Mouse (Mus musculus) lung, adult 2 months (tissue): ENCODE data around the gene Mark3. TPM values are rescaled to one million over a fixed set of nuclear protein-coding genes. Genes with fewer than 3 reads are reported as not detected.
"Not testable (repeated sequence)": the region's sequence is repeated elsewhere in the genome, so short reads cannot be mapped to it uniquely, and the experiment has no call there.

ENCODE experiments used
- DNase-seq: peaks from one replicate; pipeline ENCODE4 v3.0.0; 2022
- H3K4me1 ChIP-seq: fragments of 200-500 bp; 2 replicates; pipeline ENCODE4 v1.6.1; 2011; ENCODE audit warnings: low read length; ENCODE audit not compliant: control insufficient read depth, insufficient read depth
- H3K4me3 ChIP-seq: fragments of 200-500 bp; replicated peaks from 2 replicates; pipeline ENCODE3; 2011; ENCODE audit warnings: low read depth, mild to moderate bottlenecking, control low read depth, low read length; ENCODE audit errors: extremely low read depth
- CTCF ChIP-seq: fragments of 200-500 bp; IDR thresholded peaks from 2 replicates; pipeline ENCODE4 v1.5.1; 2011; ENCODE audit warnings: mild to moderate bottlenecking, low read length, control low read depth; ENCODE audit not compliant: insufficient read depth
- POLR2A ChIP-seq: fragments of 200-500 bp; IDR thresholded peaks from 2 replicates; pipeline ENCODE4 v1.6.1; 2011; ENCODE audit warnings: low read depth, mild to moderate bottlenecking, control low read depth, low read length, borderline replicate concordance; ENCODE audit errors: extremely low read depth
- WGBS: fragments of 180-500 bp; shearing (Covaris S2); methylation state at CpG from one replicate; pipeline ENCODE4 v1.1.7; 2018; 5-methylcytosine and 5-hydroxymethylcytosine counted together
- polyA plus RNA-seq: library from polyadenylated mRNA; depleted of rRNA; stranded (reverse); fragments of >200 nt; gene quantifications from 2 replicates; pipeline ENCODE4 v1.2.3, GENCODE M21; 2012

Gene Mark3
- polyA plus RNA-seq, 1 experiment = 27.7 TPM

DNA sequence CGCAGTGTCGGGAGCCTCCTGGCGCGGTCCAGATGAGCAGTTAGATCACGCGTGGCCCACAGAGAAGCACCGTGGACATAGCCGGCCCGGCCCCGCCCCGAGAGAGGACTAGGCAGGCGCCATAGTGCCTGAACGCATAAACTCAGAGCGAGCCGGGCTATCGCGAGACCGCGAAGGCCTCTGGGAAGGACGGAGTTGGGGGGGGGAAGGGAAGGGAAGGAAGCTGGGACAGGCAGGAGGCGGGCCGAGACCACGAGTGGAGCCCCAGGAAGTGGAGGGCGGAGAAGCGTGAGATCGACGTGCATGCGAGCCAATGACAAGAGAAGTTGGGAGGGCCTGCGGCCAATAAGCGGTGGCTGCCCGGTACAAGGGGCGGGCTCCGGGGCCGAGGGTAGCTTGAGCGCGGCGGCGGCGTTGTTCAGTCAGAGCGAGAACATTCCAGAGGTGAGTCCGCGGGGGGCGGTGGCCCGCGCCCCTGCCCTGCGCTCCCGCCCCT is 36.5 kb upstream of the Mark3 start, which contains the start of gene Eif5:
TSS of gene Eif5 (plus strand) at position 221 of the 496 bp plus-strand sequence.
- DNase-seq = peak; percentile 100
- peak within 1 kb of the TSS; percentile 87 for H3K4me3 ChIP-seq
- peaks cover 8% of the 10 kb centered on the region for H3K4me1 ChIP-seq
- TF ChIP-seq CTCF = no peak
- TF ChIP-seq POLR2A = peak; percentile 86
- WGBS = under 1% methylated on average over 47 of the region's 47 CpGs

DNA sequence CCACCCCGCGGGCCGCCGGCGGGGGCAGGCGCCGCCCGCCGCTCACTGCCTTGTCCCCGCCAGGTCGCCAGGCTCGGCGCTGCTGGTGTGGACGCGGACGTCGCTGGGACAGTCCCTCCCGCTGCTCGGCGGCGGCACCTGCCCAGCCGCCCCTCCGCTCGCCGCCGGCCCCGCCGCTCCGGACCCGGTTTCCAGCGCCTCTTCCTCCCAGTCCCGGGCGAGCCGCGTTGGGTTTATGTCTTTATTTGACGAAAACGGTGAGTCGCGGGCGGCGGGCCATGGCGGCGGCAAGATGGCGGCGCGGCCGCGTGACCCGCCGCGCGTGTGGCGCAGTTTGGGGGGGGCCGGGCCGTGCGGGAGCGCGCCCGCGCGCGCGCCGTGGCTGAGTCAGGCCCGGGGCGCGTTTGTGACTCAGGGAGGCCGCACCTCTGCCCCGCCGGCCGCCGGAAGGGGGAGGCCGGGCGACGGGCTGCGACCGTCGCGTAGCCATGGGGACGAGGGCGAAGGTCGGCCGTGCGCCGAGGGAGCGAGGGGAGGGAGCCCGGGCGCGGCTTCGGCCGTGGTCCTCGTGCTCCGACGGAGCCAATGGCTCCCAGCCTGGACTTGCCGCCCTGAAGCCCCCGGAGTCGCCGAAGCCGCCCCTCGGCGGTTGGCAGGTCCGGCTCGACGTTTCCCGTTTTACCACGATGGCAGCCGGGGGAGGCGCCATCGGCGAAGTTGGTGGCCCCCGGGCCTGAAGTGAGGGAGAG is 35.9 kb upstream of the Mark3 start:
- TF ChIP-seq POLR2A = no peak
- no peak for TF ChIP-seq CTCF
- peak overlapping the region; percentile 72 for H3K4me3 ChIP-seq
- DNase-seq = peak; percentile 77
- under 1% methylated on average over 108 of the region's 111 CpGs for WGBS
- peaks cover 8% of the 10 kb centered on the region for H3K4me1 ChIP-seq

DNA sequence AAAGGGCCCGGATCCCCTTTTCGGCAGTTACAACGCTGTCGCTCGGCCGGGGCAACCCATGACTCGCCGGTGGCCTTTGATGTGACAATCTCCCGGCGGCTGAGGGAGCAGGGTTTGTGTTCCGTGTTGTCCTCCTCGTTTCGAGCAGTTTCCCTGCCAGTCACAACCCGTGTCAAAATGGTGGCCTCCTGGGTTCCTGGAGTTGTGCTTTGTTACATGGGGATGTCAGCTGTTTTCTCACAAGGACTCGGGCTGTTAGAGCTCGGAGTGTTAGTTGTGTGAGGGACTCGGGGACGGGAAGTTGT is 35.3 kb upstream of the Mark3 start:
- 2% methylated on average over 18 of the region's 18 CpGs for WGBS
- H3K4me1 ChIP-seq = peaks cover 8% of the 10 kb centered on the region
- no peak for DNase-seq
- peak overlapping the region; percentile 72 for H3K4me3 ChIP-seq
- no peak for TF ChIP-seq POLR2A

DNA sequence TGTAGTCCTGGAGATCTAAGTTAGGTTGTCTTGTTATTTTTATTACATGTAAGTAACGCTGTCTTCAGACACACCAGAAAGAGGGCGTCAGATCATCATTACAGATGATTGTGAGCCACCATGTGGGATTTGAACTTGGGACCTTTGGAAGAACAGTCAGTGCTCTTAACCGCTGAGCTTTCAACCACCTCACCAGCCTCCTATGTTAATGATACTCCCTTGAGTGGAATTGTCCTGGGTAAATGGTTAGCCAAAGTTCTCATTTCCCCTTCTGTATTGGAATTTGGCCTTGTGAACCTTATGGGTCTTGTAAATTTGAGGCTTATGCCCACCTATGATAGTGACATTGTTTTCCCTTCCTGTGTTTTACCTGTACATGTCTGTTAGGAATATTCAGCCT is 27.3 kb upstream of the Mark3 start:
- H3K4me1 ChIP-seq = no peaks in the 10 kb centered on the region
- H3K4me3 ChIP-seq = no peak overlapping the region
- DNase-seq = no peak
- no peak for TF ChIP-seq POLR2A
- no peak for TF ChIP-seq CTCF
- 93% methylated on average over 3 of the region's 3 CpGs for WGBS

DNA sequence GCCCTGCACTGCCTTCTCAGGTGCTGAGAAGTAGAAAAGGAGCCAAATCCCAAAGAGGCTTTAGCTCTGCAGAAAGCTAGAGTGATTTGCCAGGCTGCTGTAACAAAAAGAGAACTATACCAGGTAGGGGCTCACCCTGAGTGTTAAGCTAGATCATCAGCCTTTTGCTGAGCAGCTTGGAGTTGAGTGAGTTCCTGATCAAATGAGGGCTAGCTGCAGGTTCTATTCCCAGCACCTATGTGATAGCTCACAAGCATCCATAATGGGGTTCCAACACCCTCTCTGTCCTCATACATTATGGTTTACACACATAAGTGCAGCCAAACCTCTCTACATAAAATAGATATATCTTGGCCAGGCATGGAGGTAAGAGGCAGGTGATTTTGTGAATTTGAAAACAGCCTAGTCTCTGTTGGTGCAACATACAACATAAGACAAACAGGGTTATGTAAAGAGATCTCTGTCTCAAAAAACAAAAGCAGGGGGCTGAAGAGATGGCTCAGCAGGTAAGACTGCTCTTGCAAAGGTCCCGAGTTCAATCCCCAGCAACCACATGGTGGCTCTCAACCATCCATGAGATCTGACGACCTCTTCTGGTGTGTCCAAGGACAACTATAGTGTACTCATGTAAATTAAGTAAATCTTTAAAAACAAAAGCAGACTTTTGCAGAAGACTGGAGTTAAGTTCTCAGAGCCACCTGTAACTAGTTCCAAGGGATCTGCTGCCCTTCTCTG is 25.6 kb upstream of the Mark3 start:
- TF ChIP-seq CTCF (no peak), POLR2A (no peak)
- WGBS = 73% methylated on average over 2 of the region's 2 CpGs
- H3K4me1 ChIP-seq = no peaks in the 10 kb centered on the region
- no peak overlapping the region for H3K4me3 ChIP-seq
- no peak for DNase-seq

DNA sequence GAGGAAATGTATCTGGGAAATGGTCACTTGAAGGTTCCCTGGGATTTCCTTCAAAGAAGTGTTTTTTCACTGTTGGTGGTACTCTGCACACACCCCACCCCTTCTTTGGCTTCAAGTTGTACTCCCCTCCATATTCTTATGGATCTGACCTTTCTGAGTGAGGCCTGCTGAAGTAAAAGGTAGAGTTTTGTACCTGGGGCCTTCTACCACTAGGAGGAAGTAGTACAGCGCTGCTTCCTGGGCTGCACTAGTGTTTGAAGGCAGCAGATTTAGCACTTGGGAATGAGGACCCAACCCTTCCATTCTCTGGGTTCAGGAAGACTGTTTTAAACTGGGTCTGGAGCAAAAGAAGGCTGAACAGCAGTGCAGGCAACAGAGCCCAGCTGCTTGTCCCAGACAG is 23.6 kb upstream of the Mark3 start:
- WGBS = 75% methylated on average over 1 of the region's 1 CpGs

DNA sequence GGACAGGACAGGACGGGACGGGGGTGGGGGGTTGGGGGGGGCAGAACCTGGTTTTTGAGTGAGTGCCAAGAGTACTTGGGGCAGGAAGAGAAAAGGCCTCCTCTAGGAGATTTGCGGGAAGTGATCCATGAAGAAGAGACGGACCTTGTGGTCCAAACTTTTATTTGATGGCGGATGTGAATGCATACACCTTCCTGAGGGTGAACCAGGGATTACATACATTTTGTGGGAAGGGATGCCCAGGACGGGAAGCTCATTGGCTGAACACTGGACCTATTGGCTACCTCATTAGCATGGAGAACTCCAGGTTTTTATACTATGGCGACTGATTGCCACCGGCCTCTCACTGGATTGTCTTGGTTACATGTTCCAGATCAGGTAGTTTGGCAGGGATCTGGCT is 22.0 kb upstream of the Mark3 start:
- H3K4me1 ChIP-seq = no peaks in the 10 kb centered on the region
- WGBS = 64% methylated on average over 8 of the region's 8 CpGs

More for the DNA sequence above, 23.6 kb upstream of the Mark3 start:
- TF ChIP-seq POLR2A = no peak
- no peak for TF ChIP-seq CTCF
- H3K4me1 ChIP-seq = no peaks in the 10 kb centered on the region
- H3K4me3 ChIP-seq = no peak overlapping the region
- no peak for DNase-seq

DNA sequence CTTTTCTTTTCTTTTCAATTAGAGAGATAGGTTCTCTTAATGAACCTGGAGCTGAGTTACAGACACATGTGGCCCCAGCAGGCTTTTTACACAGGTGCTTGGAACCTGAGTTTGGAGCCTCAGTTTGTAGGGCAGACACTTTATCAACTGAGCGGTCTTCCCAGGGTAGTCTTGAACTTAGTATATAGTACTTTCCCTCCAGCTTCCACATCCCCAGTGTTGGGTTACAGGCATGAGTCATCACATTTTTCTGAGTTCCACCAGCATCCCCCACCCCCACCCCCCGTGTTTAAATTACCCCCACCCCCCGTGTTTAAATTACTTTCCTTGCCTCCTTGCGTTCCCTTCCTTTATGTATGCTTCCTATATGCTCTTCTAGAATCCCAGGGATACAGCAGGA is 19.0 kb upstream of the Mark3 start:
- DNase-seq = no peak
- 54% methylated on average over 4 of the region's 4 CpGs for WGBS
- no peak for TF ChIP-seq POLR2A
- TF ChIP-seq CTCF = no peak
- Histone ChIP-seq H3K4me3 (no peak overlapping the region), H3K4me1 (no peaks in the 10 kb centered on the region)

More for the DNA sequence above, 22.0 kb upstream of the Mark3 start:
- TF ChIP-seq POLR2A (no peak), CTCF (no peak)
- H3K4me3 ChIP-seq = no peak overlapping the region
- DNase-seq = no peak

DNA sequence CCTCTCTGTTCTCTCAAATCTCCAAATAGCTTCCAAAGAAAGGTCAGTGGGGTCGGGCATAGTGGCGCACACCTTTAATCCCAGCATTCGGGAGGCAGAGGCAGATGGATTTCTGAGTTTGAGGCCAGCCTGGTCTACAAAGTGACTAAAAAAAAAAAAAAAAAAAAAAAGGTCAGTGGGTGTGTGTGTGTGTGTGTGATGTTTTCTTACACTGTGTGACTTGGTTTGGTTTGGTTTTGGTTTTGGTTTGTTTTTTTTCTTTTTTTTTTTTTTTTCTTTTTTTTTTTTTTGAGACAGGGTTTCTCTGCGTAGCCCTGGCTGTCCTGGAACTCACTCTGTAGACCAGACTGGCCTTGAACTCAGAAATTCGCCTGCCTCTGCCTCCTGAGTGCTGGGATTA is 18.4 kb upstream of the Mark3 start:
- 77% methylated on average over 5 of the region's 5 CpGs for WGBS
- not testable (repeated sequence) for H3K4me3 ChIP-seq, H3K4me1 ChIP-seq, DNase-seq

DNA sequence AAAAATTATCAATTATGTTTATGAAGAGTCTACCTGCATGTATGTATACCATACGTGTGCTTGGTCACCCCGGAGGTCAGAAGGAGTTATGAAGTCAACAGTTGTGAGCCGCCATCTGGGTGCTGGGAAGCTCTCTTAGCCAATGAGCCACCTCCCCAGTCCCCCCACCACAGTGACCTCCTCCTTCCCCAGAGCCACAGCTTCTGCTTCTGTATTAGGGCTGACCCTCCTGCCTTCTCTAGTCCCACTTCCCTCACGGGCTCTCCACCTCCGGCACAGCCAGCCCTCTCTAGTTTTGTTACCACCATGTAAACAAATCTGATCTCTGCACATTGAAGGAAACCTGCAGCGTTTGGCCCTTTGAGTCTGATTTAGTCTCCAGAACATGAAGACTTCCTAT is 16.8 kb upstream of the Mark3 start:
- Histone ChIP-seq H3K4me3 (no peak overlapping the region), H3K4me1 (no peaks in the 10 kb centered on the region)
- no peak for TF ChIP-seq POLR2A
- TF ChIP-seq CTCF = no peak
- no peak for DNase-seq
- WGBS = 50% methylated on average over 6 of the region's 6 CpGs
